Mouse (Mus musculus) telencephalon, adult 2 months (tissue): Measurements from ENCODE around the gene Rbl1.
"Not testable (repeated sequence)": the region's sequence is repeated elsewhere in the genome, so short reads cannot be mapped to it uniquely, and the experiment has no call there.

ENCODE experiments used
- DNase-seq: peaks from one replicate; pipeline ENCODE4 v3.0.0-alpha.2; 2011; ENCODE audit warnings: low read depth, low spot score

The Rbl1 gene

DNA sequence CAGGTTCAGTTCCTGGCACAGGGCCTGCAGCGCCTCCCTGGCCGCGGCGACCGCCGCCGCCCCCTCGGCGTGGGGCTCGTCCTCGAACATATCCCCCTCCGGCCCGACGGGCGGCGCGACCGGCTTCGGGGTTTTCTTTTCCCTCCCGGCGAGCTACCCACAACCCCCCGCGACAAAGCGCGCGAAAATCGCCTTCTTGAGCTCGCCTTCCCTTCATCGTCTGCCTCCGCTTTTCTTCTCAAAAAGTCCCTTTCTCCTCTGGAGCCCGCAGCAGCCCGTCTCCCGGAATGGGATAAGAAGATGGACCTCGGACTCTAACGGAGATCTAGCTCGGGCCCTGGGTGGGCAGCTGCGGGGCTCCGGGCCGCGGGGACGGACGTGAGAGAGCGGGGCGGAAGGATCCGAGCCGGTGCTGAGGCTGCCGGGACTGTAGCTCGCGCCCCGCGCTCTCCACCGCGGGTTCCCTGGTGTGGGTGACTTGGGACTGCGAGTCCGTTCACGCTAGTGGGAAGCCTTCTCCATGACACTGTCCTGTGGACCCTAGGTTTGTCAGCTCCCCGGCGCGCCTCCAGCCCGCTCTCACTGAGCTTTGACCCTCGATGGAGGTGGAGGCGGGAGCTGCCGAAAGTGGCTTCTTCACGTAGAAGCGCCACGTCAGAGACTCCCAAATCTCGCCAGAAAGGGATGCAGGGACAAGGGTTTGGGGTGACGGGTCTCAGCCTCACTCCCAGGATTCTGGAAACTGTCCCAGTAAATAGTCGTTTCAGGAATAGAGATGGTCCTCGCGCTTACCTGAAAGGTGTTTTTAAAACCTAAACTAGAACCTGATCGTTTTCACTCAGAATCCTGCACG is at the start of gene Rbl1:
Gene Rbl1, minus strand, starts transcription at position 169 of the 853 bp plus-strand sequence.
- peak; percentile 90 for DNase-seq

DNA sequence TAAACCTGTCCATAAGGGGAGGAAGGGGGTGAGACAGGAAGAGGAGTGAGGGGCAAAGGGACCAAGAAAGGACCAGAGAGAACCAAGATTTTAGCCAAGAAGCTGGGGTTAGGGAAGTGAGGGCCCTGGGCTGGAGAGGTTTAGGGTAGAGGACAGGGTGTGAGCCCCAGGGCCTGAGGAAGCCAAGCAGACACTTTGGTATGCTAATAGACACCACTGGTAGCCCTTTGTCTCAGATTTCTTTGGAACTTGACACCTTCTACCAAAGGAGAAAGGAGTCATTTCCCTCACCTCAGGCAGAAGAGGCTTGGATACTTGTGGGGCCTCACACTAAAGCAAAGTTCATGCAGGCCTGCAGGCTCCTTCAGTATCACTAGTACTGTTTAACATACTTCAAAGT is 43.8 kb upstream of the Rbl1 start:
- DNase-seq: no peak

DNA sequence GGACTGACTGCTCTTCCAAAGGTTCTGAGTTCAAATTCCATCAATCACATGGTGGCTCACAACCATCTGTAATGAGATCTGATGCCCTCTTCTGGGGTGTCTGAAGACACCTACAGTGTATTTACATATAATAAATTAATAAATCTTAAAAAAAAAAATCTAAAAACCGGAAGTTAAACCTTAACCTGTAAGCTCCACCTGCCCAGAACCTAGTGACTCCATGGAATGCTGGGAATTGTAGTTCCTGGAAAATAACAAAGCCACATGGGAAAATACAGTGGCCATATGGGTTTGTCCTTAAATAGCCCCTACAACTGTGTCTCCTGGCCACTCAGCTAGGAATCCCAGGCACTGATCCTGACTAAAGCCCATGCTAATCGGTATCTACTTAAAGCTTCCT is 41.3 kb upstream of the Rbl1 start:
- DNase-seq: no peak

DNA sequence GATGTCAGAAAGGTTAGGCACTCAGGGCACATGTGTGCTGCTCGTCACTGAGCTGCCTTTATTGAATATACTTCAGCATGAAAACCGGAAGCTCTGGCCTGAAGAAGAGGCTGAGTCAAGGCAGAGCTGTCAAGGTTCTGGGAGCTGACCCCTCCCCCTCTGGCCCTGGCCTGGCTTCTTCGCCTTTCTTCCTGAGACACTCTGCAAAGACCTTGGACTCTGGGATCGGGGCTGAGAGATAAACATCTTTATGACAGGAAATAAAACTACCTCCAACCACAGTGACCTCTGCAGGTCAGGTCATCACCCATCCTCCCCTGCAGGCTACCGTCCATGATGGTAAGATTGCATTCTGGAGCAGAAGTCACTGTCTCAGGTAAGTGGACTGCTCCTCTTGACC is 40.7 kb upstream of the Rbl1 start:
- DNase-seq: no peak

DNA sequence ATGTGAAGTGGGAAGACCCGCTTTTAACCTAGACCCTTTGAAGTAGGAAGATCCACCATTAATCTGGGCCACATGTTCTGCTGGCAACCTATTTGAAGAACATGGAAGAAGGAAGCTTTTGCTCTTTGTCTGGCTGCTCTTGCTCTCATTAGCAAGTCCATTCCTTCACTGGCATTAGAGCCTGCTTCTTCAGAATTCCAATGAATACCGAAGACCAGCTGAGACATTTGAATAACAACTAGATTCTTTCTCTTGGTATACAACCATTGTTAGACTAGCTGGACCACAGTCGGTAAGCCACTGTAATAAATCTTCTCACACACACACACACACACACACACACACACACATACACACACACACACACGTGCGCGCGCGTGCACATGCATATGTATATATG is 31.6 kb upstream of the Rbl1 start:
- no peak for DNase-seq

DNA sequence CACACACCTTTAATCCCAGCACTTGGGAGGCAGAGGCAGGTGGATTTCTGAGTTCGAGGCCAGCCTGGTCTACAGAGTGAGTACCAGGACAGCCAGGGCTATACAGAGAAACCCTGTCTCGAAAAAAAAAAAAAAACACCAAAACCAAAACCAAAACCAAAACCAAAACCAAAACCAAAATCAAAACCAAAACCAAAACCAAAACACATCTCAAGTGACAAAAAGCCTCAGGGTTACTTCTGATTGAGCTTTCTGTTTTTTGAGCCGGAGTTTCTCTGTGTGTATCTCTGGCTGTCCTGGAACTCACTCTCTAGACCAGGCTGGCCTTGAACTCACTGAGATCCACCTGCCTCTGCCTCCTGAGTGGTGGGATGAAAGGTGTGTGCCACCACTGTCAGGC is 17.6 kb upstream of the Rbl1 start:
- DNase-seq: not testable (repeated sequence)

DNA sequence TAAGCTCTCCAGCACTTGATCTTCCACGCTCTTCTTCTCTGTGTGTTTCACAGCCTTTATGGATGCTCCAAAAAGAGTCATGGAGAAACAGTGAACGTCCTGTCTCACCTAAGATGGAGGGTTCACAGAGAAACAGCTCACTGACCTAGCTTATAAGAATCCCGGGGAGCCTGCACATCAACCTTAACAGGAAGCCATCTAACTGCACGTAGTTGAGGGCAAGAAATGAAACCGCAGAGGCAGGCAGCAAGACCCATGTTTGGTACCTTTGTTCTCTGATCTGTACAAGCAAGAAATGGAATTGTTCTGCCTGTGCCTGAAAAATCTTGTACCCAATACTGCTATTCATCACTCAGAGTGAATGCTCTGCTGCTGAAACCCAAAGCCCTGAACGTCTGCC is 15.8 kb upstream of the Rbl1 start:
- no peak for DNase-seq

DNA sequence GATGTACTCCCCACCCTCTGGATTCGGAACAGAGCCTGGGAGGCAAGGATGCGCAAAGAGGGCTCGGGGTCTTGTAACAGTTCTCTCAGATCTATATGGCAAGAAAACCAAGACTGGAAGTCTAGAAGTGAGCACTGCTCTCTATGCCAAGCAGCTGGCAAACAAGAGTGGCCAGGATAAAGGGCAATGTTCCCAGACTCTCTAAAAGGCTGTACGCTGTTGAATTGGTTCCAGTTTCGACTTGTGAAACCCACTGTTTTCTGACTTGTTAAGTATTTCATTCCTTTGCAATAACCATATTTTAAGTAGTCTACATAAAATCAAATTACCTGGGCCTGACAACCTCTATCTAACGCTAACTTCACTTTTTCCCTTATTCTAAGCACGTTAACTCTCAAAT is 7.4 kb upstream of the Rbl1 start:
- no peak for DNase-seq

DNA sequence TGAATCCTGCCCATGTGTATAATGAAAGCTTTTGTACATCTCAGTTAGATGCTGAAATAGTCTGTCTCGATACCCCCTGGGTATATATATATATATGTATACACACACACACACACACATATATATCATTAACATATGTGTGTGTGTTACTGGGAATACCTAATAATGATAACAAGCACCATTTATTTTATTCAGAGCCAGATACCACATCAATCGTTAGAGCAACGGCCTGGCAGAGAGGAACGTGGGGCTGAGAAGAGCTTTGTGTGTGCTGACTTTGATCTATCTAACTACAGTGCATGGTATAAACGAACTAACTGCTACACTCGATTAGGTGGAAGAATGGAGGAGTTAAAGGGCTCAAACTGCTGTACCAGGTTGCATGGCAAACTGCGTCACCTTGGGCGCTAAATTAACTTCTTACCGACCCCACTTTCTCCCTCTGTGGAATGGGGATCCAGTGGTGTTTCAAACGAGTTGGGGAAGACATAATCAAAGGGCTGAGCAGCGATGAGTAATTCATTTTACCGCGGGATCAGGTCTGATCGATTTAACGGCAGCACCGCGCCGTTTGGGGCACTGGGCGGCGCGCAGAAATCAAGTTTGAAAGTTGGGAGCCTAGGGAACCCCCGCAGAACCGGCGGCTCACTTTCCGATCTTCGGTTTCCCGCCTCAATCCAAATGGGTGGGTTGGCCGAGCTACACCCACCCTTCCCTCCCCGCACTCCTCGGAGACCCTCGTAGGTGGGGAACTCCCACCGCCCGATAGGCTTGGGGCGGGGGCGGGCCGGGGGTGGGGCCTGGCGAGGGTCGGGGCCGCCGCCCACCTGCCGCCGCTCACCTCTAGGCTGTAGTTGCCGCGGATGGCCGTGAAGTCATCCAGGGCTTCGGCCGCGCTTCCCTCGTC is 622 bp downstream of the Rbl1 start:
- DNase-seq: no peak

DNA sequence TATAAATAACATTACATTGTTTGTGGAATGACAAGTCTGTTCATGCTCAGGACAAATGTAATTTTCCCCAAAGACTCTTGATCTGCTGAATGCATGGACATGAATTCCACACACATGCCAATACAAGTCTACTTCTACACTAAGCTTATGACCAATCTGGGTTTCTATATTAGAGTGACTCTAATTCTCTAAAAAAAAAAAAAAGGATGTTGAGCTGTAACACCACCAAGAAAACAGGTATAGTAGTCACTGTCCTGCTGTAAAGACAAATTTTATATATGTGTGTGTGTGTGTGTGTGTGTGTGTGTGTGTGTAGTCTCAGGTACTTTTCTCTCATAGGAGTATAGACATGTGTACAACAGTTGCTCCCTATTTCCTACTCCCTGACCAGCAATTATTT is 1.3 kb downstream of the Rbl1 start:
- no peak for DNase-seq

DNA sequence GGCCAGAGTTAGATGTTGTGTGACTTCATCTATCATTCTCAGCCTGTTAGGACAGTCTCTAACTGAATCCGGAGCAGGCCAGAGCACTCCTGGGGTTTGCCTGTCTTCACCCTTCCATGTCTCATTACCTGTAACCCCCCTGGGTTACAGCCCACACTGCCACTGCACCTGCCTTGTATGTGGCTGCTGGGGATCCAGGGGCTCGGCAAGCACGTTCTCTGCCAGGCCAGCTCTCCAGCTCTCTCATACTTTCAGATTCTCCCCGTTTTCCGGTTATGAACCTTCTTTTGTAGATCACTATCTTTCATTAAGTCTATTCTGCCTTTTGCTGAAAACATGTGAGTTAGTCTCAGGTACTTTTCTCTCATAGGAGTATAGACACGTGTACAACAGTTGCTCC is 2.0 kb downstream of the Rbl1 start:
- DNase-seq: no peak

DNA sequence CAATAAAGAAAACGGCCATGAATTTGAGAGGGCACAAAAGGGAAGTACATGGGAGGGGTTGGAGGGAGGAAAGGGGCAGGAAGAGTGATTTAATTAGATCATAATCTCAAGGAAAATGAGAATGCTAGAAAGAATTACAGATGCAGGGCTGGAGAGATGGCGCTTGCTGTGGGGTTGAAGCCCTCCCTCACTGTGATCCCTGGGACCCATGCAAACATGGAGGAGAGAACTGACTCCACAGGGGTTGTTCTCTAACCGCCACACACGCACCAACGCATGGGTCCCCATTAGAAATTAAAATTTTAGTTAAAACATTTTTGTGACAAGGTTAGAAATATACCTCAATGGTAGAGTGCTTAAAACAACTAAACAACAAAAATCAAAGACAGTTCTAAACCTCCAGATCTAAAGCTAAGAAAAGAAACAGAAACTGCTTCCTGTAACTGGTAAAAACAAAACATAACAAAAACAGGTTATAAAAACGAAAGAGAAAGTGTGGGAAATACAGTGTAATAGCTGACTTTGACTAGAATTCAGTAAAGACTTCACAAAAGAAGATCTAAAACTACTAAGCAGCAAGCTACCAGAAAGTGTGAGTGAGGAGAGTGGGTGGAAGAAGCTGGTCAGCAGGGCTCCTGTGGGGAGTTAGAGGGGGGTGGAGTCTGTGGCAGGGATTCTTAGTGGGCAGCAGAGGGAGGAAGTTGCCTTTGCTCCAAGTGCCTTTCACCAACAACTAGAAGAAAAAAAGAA is 3.1 kb downstream of the Rbl1 start:
- DNase-seq: no peak

DNA sequence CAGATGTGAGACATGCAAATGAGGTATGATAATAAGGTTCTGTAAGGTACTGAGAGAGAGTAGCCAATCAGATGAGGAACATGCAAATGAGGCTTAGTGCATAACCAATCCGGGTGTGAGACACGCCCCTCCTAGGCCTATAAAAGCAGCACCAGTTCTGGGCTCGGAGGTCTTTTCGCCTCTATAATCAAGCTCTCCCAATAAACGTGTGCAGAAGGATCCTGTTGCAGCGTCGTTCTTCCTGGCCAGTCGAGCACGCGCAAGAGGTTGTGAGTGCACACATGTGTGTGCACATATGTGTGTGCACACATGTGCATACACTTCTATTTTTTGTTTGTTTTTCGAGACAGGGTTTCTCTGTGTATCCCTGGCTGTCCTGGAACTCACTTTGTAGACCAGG is 5.9 kb downstream of the Rbl1 start:
- DNase-seq: not testable (repeated sequence)

DNA sequence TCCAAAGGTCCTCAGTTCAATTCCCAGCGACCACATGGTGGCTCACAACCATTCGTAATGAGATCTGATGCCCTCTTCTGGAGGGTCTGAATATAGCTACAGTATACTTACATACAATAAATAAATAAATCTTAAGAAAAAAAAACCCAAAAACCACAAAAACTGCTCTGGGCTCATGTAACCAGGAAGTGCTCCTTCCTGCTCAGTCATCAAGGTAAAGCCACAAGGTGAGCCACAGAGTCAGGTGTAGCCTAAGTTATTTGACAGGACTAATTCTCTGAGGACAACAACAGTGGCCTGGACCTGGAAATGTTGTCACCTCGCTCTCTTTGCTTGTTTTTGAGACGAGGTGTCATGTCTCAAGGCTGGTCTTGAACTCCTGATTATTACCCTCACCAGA is 13.7 kb downstream of the Rbl1 start:
- DNase-seq: no peak

DNA sequence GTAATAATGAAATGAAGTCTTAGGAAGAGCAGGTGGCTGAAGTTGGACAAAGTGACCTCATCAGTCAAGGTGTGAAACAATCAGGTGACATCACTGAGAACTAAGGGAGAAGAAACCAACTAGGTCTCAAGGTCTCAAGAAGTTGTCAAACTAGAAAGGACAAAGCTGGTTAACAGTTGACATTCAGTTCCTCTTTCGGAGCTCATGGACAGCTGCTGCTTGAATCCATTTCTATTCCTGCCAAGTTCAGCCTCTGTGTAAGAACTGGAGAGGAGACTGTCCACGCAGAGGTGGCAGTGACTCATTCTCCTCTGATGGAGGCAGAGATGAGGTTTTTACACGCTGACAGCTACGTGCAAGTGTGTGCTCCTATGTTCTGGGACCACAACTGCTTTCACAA is 17.1 kb downstream of the Rbl1 start:
- no peak for DNase-seq

DNA sequence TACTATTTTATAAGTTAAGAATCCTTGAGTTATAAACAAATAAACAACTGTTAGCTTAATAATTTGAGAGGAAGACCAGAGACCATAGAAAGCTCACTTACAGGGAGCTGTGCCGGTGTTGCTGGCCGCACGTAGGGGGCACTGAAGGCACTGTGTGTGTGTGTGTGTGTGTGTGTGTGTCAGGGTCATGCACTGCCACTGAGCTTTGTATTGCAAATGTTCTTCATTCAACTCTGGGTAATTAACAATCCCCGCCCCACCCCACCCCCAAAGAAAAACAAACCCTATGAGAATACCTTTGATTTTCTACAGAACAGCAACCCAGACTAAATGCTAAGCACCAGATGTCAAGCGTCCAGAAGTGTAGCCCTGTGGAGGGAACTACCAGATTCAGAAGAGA is 17.8 kb downstream of the Rbl1 start:
- no peak for DNase-seq

DNA sequence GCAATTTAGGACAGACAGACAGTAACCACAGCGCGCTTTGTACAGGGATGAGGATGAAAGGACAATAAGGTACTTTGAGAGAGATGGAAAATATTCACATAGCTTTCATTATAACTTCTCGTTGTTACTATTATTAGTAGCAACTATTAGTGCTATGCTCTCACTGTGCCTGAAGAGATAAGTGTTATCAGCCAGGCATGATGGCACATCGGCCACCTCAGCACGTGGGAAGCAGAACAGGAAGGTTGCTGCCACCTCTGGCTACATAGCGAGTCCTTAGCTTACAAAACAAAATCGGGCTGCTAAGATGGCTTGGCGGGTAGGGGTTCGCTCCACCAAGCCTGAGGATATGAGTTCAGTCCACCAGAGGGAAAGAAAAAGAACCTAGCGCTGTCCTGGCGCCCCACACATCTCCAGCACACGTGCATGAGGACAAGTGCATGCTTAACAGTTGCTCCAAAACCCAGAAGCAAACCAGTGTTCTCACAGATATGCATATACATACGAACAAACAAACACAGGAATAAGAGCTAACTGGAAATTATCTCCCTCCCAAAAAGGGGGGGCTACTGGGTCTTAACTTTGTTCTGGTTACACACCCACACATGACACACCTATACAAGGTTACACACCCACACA is 19.2 kb downstream of the Rbl1 start:
- no peak for DNase-seq

DNA sequence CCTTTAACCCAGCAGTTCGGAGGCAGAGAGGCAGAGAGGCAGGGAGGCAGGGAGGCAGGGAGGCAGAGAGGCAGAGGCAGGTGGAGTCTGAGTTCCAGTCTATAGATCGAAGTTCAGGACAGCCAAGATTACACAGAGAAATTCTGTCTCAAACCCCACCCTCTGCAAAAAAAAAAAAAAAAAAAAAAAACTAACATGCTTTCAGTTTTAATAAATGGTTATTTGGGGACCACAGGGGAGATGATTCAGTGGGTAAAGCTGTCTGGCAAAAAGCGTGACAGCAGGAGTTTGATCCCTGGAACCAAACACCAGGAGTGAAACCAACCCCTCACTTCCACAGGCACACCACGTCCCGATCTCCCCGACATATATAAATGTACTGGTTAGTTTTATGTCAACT is 26.2 kb downstream of the Rbl1 start:
- no peak for DNase-seq

DNA sequence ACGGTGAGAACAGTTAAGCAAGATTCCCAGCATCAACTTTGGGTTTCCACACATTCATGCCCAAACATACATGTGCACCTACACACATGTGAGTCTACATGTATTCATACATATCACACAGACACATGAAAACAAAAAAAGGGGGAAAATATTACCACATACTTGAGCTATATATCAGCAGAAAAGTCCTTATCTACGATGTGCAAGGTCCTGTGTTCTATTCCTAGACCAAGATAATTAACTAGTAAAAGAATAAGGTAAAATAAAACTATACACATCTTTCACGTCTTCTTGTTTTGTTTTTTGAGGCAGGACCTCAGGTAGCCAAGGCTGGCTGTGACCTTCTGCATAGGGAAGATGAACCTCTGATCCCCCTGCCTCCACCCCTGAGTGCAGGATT is 28.1 kb downstream of the Rbl1 start:
- no peak for DNase-seq

DNA sequence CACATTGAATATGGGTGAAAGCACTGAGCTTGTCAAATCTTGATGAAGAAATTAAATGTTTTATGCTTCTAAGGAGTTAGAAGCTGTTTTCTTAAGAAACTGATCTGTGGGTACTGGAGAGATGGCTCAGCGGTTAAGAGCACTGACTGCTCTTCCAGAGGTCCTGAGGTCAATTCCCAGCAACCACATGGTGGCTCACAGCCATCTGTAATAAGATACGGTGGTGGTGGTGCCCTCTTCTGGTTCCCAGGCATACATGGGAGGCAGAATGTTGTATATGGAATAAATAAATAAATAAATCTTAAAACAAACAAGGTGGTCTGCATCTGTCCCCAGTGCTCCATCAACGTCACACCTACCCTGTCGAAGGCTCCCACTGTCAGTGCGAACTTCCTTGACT is 29.9 kb downstream of the Rbl1 start:
- no peak for DNase-seq

DNA sequence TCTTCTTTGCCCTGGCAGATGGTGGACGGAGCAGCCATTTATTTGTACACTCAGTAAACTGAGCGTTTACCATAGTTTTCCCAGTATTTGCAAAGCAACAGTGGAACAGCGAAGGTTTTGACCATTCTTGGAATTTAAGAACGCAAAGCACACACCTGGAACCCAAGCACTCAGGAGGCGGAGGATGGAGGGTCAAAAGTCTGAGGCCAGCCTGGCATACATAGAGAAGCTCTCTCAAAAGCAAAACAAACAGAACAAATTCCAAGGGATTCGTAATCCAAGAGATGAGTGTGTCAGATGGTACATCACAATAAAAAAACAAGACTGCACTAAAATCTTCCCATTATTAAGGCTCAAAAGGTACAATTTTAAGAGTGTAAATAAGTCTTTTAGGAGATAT is 30.8 kb downstream of the Rbl1 start:
- DNase-seq: no peak

DNA sequence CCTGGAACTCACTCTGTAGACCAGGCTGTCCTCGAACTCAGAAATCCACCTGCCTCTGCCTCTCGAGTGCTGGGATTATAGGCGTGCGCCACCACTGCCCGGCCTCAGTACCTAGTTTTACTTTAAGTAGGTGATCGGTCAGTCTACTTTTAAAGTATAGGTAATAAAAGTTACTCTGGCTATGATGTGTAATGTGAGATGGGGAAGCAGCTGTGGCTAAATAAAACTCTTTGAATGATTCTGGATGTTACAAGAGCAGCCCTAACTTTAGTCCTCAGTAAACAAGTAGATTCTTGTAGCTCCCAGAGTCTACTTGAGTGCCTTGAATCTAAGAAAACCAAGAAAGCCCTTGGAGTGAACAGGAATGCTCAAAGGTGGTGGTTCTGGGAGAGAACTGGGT is 31.4 kb downstream of the Rbl1 start:
- DNase-seq: no peak
